Mouse (Mus musculus) T-helper 1 cell (primary cell): Measurements from ENCODE around the gene Map3k10.
"Not testable (repeated sequence)": the region's sequence is repeated elsewhere in the genome, so short reads cannot be mapped to it uniquely, and the experiment has no call there.

Experiments used
- in situ Hi-C: fragments of 300-600 bp; cut with MboI, MseI; formaldehyde crosslinking; loops from one replicate; pipeline ENCODE4 v1.15.1; 2025; ENCODE audit warnings: high pct_unique_total_duplicates

Gene Map3k10

GRCm38 (mm10) chr7:27654607-27655276 is 19.7 kb downstream of the Map3k10 start:
- in situ Hi-C loops: loop anchor here (5.0 kb wide), 1 partner anchor 73 kb away; no protein-coding TSS in a partner anchor

DNA sequence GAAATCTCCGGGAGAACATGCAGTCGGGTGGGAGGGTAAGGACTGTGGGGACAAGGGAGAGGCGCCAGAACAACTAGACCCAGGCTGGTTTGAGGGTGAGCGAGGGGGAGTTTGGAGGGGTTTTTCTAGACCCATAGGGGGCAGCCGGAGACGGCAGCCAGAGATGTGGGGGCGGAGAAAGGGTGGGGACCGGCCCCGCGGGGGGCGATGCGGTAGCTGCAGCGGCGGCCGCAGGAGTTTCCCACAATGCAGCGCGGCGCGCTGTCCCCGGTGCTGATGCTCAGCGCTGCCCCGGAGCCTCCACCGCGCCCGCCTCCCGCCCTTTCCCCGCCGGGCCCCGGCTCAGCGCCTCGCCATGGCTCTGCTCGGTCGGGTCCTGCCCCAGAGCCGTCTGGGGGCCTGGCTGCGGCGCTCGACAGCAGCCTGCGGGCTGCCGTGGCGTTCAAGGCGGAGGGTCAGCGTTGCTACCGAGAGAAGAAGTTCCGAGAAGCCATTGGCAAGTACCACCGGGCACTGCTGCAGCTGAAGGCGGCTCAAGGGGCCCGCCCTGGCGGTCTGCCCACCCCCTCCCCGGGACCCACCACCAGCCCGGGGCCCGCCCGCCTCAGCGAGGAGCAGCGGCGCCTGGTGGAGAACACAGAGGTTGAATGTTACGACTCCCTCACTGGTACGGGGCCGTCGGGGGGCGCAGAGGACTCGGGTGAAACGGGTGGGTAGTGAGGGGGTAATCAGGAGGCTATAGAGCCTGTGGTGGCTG is 20.5 kb downstream of the Map3k10 start, which contains the start of gene Ttc9b:
Gene Ttc9b, plus strand, starts transcription at position 235 of the 757 bp plus-strand sequence.
- in situ Hi-C loops: loop anchor here (5.0 kb wide), 1 partner anchor 73 kb away; no protein-coding TSS in a partner anchor

- in situ Hi-C loops: loop anchor here (5.0 kb wide), 1 partner anchor 76 kb away; no protein-coding TSS in a partner anchor
Observed at GRCm38 (mm10) chr7:27650949-27651348, 23.4 kb downstream of the Map3k10 start.

- in situ Hi-C loops: loop anchor here (5.0 kb wide), 1 partner anchor 78 kb away; no protein-coding TSS in a partner anchor
Observed at GRCm38 (mm10) chr7:27649723-27650122, 24.7 kb downstream of the Map3k10 start.

DNA sequence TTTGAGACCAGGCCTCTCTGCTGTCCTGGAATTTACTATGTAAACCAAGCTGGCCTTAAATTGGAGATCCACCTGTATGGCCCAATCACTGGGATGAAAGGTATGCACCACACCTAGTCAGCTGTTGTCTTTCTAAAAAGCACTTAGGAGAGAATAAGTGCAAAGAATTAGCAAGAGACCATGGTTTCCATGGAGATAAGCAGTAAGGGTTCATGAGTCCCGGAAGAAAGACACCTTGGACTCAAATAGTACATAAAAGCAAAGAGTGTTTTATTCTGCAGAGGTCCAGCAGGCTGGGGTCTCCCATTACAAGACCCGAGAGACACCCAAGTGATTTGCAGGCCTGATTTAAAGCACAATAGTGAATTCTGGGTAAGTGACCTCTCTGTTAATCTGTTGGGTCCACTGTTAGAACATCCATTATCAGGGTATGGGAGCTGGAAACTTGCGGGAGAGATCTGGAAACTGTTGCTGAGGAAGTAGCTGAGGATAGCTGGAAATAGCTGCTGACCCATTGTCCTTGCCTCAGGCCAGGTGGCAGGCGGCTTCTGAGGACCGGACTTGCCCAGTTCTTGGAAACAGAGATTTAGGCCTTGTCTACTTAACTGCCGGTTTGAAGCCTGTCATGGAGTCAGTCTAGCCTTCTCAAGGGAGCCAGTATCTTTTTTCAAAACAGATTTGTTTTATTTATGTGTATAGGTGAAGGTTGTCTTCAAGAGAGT is 27.0 kb downstream of the Map3k10 start:
- in situ Hi-C loops: no loop called here

DNA sequence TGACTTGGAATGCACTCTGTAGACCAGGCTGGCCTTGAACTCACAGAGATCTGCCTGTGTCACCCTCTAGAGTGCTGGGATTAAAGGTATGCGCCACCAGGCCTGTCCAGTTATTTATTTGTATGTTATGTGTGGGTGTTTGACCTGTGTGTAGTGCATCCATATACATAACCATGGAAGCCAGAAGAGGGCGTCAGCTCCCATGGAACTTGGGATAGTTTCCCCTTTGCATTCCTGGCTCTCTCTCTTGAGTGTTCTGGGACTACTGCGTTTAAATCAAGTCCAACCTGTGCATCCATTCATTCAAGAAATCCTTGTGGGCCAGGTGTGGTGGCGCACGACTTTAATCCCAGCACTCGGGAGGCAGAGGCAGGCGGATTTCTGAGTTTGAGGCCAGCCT is 27.9 kb downstream of the Map3k10 start:
- in situ Hi-C loops: no loop called here

GRCm38 (mm10) chr7:27644471-27644870 is 29.9 kb downstream of the Map3k10 start:
- in situ Hi-C loops: no loop called here

DNA sequence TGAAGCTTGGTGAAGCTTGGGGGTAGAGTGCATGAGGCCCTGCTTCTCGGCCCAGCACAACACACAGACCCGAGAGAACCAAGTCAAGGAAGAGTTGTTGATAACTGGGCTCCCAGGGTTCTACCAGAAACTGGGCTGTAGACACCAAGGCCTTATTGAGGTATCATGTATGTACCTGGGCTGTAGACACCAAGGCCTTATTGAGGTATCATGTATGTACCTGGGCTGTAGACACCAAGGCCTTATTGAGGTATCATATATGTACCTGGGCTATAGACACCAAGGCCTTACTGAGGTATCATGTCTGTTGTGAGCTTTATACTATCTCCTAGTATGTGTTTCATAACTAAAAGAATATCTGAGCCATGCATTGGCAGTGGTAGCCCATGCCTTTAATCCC is 39.3 kb downstream of the Map3k10 start:
- in situ Hi-C loops: not testable (repeated sequence)

GRCm38 (mm10) chr7:27634691-27635090 is 39.7 kb downstream of the Map3k10 start:
- in situ Hi-C loops: no loop called here

DNA sequence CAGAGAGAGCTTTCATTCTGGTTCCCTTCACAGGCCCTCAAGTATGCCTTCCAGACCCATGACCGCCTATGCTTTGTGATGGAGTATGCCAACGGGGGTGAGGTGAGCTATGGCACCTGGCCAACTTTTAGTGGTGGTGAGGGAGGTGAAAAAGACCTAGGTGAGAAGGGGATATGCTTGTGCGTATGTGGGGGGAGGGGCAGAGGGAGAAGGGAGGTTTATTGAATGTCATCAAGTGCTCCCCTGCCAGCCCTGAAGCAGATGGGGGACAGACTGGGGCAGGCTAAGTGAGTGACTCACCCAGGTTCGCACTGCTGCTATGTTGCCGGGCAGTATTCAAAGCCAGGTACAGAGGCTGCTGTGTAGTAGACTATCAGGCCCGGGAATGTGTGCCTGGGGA is 41.2 kb downstream of the Map3k10 start:
- in situ Hi-C loops: no loop called here

- in situ Hi-C loops: no loop called here
Observed at GRCm38 (mm10) chr7:27631439-27631838, 43.0 kb downstream of the Map3k10 start.

- in situ Hi-C loops: not testable (repeated sequence)
Observed at GRCm38 (mm10) chr7:27628816-27629215, 45.6 kb downstream of the Map3k10 start.

- in situ Hi-C loops: no loop called here
Observed at GRCm38 (mm10) chr7:27628190-27628589, 46.2 kb downstream of the Map3k10 start.

- in situ Hi-C loops: no loop called here
Observed at GRCm38 (mm10) chr7:27627707-27628106, 46.7 kb downstream of the Map3k10 start.

DNA sequence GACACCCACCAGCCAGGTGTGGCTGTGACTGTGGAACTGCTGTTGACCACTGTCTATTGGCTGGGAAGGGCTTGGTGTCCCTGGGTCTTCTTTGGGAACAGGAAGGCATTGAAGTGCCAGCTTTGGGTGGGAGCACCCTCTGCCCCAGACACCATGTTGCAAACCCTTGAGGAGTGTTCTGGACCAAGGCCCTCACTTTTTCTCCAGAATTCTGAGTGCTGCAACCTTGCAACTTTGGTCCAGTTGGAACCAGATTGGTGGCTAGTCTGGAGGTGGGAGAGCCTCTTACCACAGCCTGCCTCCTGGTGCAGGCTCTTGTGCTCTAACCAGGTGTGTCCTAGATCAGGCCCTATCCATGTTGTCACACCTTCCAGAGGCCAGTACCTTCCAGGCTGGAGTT is 49.4 kb downstream of the Map3k10 start:
- in situ Hi-C loops: no loop called here

DNA sequence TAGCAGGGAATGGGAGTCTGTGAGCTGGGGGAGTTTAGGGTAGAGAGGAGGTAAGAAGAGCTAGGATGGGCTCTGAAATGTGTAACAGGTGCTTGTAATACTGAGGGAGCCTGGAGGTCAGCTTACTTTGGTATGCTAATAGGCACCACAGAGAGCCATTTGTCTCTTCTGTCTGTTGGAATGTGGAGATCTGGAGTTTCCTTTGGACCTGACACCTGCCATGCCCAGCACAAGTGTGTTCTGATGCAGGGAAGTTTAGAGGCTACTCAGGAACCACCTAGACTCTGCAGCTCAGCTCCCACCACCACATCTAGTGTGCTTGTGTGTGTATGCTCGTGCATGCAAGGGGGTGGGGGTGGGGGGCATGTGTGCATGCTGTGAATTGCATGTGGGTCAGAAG is 52.2 kb downstream of the Map3k10 start:
- in situ Hi-C loops: no loop called here

DNA sequence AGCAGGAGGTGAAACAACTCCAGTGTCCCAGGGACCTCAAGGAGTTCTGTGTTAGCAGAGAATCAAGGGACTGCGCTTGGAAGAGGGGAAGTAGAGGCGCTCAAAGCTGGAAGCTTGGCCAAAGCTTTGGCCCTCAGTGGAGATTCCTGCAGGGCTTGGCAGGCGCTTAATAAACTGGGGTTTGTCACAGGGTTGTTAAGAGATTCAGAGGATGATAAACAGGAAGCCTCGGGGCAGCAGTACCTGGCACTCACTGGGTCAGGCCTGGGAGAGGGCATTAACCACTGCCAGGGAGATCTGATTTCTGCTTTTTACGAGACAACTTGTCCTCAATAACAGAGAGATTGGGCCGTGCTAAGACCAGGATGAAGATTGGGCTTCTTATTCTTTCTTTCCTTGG is 53.4 kb downstream of the Map3k10 start:
- in situ Hi-C loops: no loop called here

- in situ Hi-C loops: no loop called here
Observed at GRCm38 (mm10) chr7:27613751-27614499, 60.5 kb downstream of the Map3k10 start.

DNA sequence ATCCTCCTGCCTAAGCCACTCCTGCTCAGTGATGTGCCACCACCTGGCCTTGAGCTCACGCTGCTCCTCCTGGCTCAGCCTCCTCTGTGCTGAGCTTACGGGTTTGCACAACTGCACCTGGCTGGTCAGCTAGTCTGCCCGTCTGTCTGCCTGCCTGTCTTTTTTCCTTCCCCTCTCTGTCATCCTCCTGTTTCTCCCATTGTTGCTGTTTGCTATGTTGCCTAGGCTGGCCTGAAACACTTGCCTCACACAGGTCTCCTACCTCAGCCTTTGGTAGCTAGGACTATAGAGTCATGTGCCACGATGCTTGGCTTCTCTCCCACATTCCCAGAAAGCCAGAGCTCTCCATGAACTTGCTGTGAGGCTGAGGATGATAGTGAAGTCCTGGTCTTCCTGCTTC is 61.5 kb downstream of the Map3k10 start:
- in situ Hi-C loops: no loop called here

DNA sequence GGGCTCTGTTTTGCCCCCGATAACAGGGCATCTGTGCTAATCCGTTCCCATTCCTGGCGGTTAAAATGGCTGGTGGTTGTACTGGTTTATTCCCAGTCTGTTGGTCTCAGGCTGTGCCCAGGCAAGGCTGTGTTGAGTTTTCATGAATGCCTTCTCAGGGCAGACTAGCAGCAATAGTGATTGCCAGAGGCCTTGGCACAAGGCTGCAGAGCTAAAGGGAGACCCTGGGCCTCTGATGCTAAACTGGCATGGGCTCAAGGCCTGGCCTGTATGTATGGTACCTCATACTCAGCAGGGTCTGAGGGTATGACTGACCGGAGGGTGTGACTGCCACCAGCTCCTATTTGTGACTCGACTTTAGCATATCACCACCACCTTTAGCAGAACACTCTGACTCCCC is 63.5 kb downstream of the Map3k10 start:
- in situ Hi-C loops: no loop called here

- in situ Hi-C loops: no loop called here
Observed at GRCm38 (mm10) chr7:27610370-27610769, 64.0 kb downstream of the Map3k10 start.
